Mouse (Mus musculus) Patski (cell line): Measurements from ENCODE around the gene Nlgn1. TPM values are rescaled to one million over a fixed set of nuclear protein-coding genes. Genes with fewer than 3 reads are reported as not detected.

Source experiments
- ATAC-seq: fragments of 100-300 bp; one replicate; pipeline ENCODE4 v1.8.0; 2021
- CTCF ChIA-PET: fragments of 350-600 bp; sonication (Branson Sonifier 250); formaldehyde crosslinking; loops from one replicate; lab custom pipeline; 2022; ENCODE audit warnings: inconsistent platforms; lab: Charles Lee
- POLR2A ChIA-PET: fragments of 350-600 bp; sonication (Branson Sonifier 250); formaldehyde crosslinking; loops from one replicate; lab custom pipeline; 2022; ENCODE audit warnings: antibody characterized with exemption, inconsistent platforms; lab: Charles Lee
- DNase-seq: peaks from one replicate; pipeline ENCODE4 v3.0.0-alpha.2; 2011; ENCODE audit warnings: low read depth, low spot score
- H3K27me3 ChIP-seq: fragments of 371-371 bp; one replicate; pipeline ENCODE4 v1.5.1; 2021
- CTCF ChIP-seq: fragments of 100-300 bp; IDR thresholded peaks from one replicate; pipeline ENCODE4 v1.5.1; 2021
- in situ Hi-C: fragments of 300-500 bp; cut with MboI; formaldehyde crosslinking; loops from 3 replicates; pipeline ENCODE4 v1.11.1; 2018; ENCODE audit warnings: low pct_unique_long_range_greater_than_20kb, mixed read lengths
- polyA plus RNA-seq: library from polyadenylated mRNA; unstranded; gene quantifications from one replicate; pipeline ENCODE4 v1.2.3, GENCODE M21; 2021

The Nlgn1 gene
- polyA plus RNA-seq, 1 experiment from 2014 or later: 0.01 TPM

DNA sequence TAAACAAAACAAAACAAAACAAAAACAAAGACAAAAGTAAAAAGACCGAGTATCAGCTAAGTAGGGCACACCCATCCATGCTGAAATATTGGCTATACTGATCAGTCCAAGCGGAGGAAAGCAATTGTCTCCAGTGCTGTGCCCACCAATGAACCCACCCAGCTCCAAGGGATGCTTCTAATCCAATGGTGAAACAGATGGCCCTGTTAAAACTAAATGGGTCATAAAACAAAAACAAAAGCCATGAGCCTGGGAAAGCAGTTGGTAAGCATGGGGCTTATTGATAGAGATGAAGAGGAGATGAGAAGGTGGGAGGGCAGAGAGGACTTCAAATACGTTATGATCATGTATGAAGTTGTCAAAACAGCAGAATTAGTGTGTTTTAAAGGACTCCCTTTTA lies 186.1 kb downstream of the Nlgn1 start:
- DNase-seq (no peak), ATAC-seq (no peak)
- in situ Hi-C loops: no loop called here
- no peak for TF ChIP-seq CTCF
- ChIA-PET POLR2A (interaction anchor here (0.5 kb wide), 1 partner anchor 715 kb away, joined by 5 read pairs; no protein-coding TSS in a partner anchor), CTCF (no interaction called here)
- peaks cover 8% of the 10 kb centered on the region for H3K27me3 ChIP-seq

- POLR2A ChIA-PET: interaction anchor here (0.6 kb wide), 1 partner anchor 901 kb away, joined by 3 read pairs; no protein-coding TSS in a partner anchor
- ATAC-seq (no peak), DNase-seq (no peak)
- CTCF ChIA-PET: interaction anchor here (2.3 kb wide), 1 partner anchor 10 kb away, joined by 5 read pairs; no protein-coding TSS in a partner anchor
- in situ Hi-C loops: no loop called here
- peaks cover 8% of the 10 kb centered on the region for H3K27me3 ChIP-seq
- no peak for TF ChIP-seq CTCF
These were observed 186.8 kb downstream of the Nlgn1 start for GRCm38 (mm10) chr3:26145441-26145840.

- TF ChIP-seq CTCF: no peak
- DNase-seq (no peak), ATAC-seq (no peak)
- POLR2A ChIA-PET: no interaction called here
- H3K27me3 ChIP-seq: peaks cover 6% of the 10 kb centered on the region
- CTCF ChIA-PET: no interaction called here
- in situ Hi-C loops: no loop called here
These were observed 190.7 kb downstream of the Nlgn1 start for GRCm38 (mm10) chr3:26141590-26141989.

DNA sequence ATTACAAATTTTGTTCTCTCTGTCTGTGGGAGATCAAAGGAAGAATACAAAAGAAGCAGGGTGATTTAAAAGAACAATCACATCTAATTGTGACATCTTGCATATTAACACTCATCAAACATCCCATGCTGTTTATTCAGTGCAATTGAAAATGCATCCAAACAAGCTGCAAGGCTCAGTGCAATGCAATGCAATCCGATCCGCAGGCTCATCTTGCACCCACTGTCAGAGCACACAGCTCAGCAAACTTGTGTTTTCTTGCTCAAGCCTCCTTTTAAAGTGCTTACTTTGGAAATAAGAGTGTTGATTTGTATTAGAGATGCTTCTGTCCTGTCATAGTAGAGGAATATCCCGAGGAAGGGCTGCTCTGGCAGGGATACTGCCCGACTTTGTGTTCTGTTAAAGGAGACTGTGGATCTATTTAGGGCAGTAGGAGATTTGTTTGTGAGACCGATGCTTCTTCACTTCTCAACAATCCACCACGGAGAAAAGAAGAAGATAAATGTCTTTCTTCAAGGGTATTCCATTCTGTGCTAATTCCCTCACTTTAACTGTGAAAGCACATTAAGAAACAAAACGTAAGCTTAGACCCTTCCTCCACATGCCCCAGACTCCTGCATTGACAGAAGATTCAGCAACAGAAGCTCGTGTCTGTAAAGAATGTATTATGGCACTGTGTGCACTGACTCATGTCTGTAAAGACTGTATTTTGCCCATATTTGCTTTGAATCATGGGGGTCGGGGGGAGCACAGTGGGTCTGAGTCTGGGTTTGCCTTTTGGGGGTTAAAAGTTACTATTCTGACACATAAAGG lies 197.2 kb downstream of the Nlgn1 start:
- CTCF ChIA-PET: interaction anchor here (1.7 kb wide), 1 partner anchor 9 kb away, joined by 5 read pairs; no protein-coding TSS in a partner anchor
- no peak for ATAC-seq
- in situ Hi-C loops: no loop called here
- POLR2A ChIA-PET: no interaction called here
- TF ChIP-seq CTCF: no peak
- DNase-seq: no peak
- peaks cover 45% of the 10 kb centered on the region for H3K27me3 ChIP-seq

GRCm38 (mm10) chr3:26130919-26131318 lies 201.3 kb downstream of the Nlgn1 start:
- TF ChIP-seq CTCF: no peak
- ChIA-PET CTCF (no interaction called here), POLR2A (no interaction called here)
- in situ Hi-C loops: no loop called here
- H3K27me3 ChIP-seq: peaks cover 55% of the 10 kb centered on the region
- no peak for ATAC-seq
- DNase-seq: no peak

DNA sequence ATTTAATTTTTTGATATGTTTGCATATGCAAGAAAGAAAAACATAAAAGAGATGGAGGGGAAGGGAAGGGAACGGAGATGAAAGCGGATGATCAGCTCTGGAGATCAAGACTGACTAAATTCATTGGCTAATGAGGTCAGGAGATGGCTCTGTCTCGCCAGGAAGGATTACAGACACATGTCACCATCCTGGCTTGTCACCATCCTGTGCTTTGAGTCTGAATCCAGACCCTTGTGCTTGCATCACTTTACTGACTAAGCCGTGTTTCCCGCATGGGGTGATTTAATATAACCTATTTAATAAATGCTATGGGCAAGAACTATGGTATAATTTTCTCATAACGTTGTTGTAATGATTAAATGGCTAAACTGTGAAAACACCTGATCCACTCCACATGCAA lies 202.8 kb downstream of the Nlgn1 start:
- ChIA-PET POLR2A (no interaction called here), CTCF (no interaction called here)
- ATAC-seq (no peak), DNase-seq (no peak)
- H3K27me3 ChIP-seq: peaks cover 43% of the 10 kb centered on the region
- TF ChIP-seq CTCF: no peak
- in situ Hi-C loops: no loop called here

DNA sequence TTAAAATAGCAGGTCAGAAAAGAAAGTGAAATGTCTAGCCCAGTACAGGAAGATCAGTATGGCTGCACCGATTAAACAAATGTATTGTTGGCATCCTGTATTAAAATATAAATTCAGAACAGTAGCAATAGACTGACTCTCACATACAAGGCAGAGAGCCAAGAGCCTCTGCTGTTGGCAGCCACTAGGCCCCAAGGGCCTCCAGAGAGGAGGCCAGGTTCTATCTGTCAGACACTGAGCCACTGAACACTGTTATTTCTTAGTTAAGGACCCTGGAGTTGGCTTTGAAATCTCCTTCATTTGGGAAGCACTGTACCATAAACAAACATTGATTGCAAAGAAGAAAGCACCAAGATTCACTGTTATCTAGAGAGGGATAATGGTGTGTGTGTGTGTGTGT lies 215.2 kb downstream of the Nlgn1 start:
- CTCF ChIA-PET: interaction anchor here (1.0 to 1.7 kb wide), 2 partner anchors 10 to 11 kb away, joined by 3 to 5 read pairs; no protein-coding TSS in a partner anchor
- TF ChIP-seq CTCF: no peak
- H3K27me3 ChIP-seq: peaks cover 2% of the 10 kb centered on the region
- in situ Hi-C loops: no loop called here
- ATAC-seq: no peak
- POLR2A ChIA-PET: no interaction called here
- no peak for DNase-seq

DNA sequence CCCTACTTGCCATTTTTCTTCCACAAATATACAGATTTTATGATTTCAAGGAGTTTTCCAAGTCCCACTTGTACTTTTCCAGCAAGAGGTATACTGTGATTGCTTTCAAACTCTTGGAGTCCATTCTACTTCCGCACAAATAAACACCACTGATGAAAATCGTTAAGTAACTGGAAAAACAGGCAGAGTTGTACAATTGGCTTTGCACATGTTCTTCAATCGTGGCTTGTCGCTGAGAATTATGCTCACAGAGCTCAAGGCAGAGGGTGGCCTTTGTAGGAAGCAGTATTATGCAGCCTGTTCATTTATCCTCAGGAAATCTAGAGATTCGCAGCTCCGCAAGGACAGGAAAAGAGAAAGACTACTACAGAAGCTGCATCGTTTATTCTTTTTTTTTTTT lies 225.9 kb downstream of the Nlgn1 start:
- ATAC-seq (no peak), DNase-seq (no peak)
- CTCF ChIA-PET: interaction anchor here (1.7 kb wide), 1 partner anchor 10 kb away, joined by 5 read pairs; no protein-coding TSS in a partner anchor
- H3K27me3 ChIP-seq: no peaks in the 10 kb centered on the region
- no peak for TF ChIP-seq CTCF
- in situ Hi-C loops: no loop called here
- POLR2A ChIA-PET: no interaction called here

DNA sequence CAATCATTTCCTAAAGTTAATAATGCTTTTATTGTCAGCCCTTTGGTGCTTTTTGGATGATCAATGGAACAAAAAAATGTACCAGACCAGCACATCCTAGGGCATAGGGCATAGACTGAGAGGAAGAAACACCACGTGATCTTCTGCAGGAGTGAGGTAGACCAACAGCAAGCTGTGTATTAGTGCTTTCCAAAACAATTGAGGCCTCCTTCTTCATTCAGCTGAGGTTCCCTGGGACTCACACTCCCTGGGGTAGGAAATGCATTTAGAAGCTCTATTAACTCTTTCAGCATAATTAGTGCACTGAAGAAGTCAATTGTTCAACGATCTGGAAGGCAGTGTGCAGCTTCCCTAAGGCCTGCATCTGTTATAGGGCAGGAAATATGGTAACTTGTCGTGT lies 226.7 kb downstream of the Nlgn1 start:
- ChIA-PET POLR2A (no interaction called here), CTCF (interaction anchor here (1.7 to 2.0 kb wide), 2 partner anchors 11 to 13 kb away, joined by 5 to 7 read pairs; no protein-coding TSS in a partner anchor)
- H3K27me3 ChIP-seq: no peaks in the 10 kb centered on the region
- no peak for TF ChIP-seq CTCF
- in situ Hi-C loops: no loop called here
- ATAC-seq (no peak), DNase-seq (no peak)

- in situ Hi-C loops: no loop called here
- H3K27me3 ChIP-seq: no peaks in the 10 kb centered on the region
These were observed 230.0 kb downstream of the Nlgn1 start for GRCm38 (mm10) chr3:26102271-26102670.

DNA sequence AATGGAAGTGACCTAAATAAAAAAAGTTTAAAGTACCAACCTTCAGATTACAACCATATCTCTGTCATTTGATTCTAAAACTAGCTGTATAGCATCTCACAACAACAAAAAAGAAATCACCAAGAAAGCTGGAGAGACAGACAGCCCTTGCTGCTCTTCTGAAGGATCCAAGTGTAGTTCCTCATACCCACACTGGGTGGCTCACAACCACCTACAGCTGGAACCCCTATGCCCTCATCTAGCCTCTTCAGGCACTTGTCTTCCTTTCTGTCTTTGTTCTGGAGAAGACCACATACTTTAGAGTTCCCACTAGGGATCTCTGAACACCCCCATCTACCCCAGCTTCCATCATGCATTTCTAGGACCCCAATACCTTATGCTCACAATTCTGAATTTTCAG lies 236.7 kb downstream of the Nlgn1 start:
- H3K27me3 ChIP-seq: peaks cover 4% of the 10 kb centered on the region
- ChIA-PET POLR2A (interaction anchor here (0.6 kb wide), 1 partner anchor 259 kb away, joined by 3 read pairs; no protein-coding TSS in a partner anchor), CTCF (interaction anchor here (1.2 to 1.4 kb wide), 2 partner anchors 11 to 259 kb away, joined by 3 read pairs; no protein-coding TSS in a partner anchor)
- ATAC-seq: peak; percentile 69
- peak; percentile 63 for TF ChIP-seq CTCF
- DNase-seq: no peak
- in situ Hi-C loops: no loop called here

More at GRCm38 (mm10) chr3:26102271-26102670, 230.0 kb downstream of the Nlgn1 start:
- ATAC-seq (no peak), DNase-seq (no peak)
- TF ChIP-seq CTCF: no peak
- ChIA-PET CTCF (no interaction called here), POLR2A (no interaction called here)
